Mouse (Mus musculus) midbrain, embryonic 10.5 days (tissue): Measurements from ENCODE around the gene Arvcf. TPM values are rescaled to one million over a fixed set of nuclear protein-coding genes. Genes with fewer than 3 reads are reported as not detected.

Source experiments
- DNase-seq: peaks from one replicate; pipeline ENCODE4 v3.0.0-alpha.2; 2017; ENCODE audit warnings: low spot score
- H3K27ac ChIP-seq: fragments of 300-500 bp; sonication (generic); replicated peaks from 2 replicates; pipeline ENCODE4 v1.5.1; 2016; ENCODE audit warnings: mild to moderate bottlenecking
- H3K27me3 ChIP-seq: fragments of 300-500 bp; sonication (generic); 2 replicates; pipeline ENCODE4 v1.6.1; 2016; ENCODE audit warnings: low read depth, mild to moderate bottlenecking; ENCODE audit not compliant: poor library complexity, severe bottlenecking
- H3K36me3 ChIP-seq: fragments of 300-500 bp; sonication (generic); 2 replicates; pipeline ENCODE4 v1.6.1; 2016; ENCODE audit warnings: mild to moderate bottlenecking, moderate library complexity
- H3K4me1 ChIP-seq: fragments of 300-500 bp; sonication (generic); 2 replicates; pipeline ENCODE4 v1.6.1; 2016
- H3K4me3 ChIP-seq: fragments of 300-500 bp; sonication (generic); 2 replicates; pipeline ENCODE4 v1.5.1; 2016; ENCODE audit warnings: mild to moderate bottlenecking, moderate library complexity
- H3K9me3 ChIP-seq: fragments of 300-500 bp; sonication (generic); replicated peaks from 2 replicates; pipeline ENCODE4 v1.6.1; 2016; ENCODE audit warnings: mild to moderate bottlenecking
- WGBS: fragments of 180-500 bp; shearing (Covaris S2); methylation state at CpG from one replicate; pipeline ENCODE4 v1.1.7; 2016; 5-methylcytosine and 5-hydroxymethylcytosine counted together
- polyA plus RNA-seq: library from polyadenylated mRNA; unstranded; fragments of >200 nt; fragmentation: Nextera tagmentation; extraction: Ambion mirVana; gene quantifications from 2 replicates; pipeline ENCODE4 v1.2.1, GENCODE M21; 2016

Gene Arvcf
- polyA plus RNA-seq, 1 experiment from 2014 or later: 110 TPM

GRCm38 (mm10) chr16:18423203-18423914, 75.4 kb downstream of the Arvcf start:
- Histone ChIP-seq H3K4me3 (no peak overlapping the region), H3K27ac (no peak overlapping the region), H3K4me1 (peaks cover 35% of the 10 kb centered on the region), H3K36me3 (peaks cover 35% of the 10 kb centered on the region), H3K9me3 (no peaks in the 10 kb centered on the region), H3K27me3 (no peaks in the 10 kb centered on the region)
- WGBS: 93% methylated on average over 7 of the region's 7 CpGs
- DNase-seq: no peak

GRCm38 (mm10) chr16:18423915-18424265, 75.9 kb downstream of the Arvcf start:
- Histone ChIP-seq H3K9me3 (no peaks in the 10 kb centered on the region), H3K27ac (no peak overlapping the region), H3K4me1 (peaks cover 35% of the 10 kb centered on the region), H3K4me3 (no peak overlapping the region), H3K36me3 (peaks cover 31% of the 10 kb centered on the region), H3K27me3 (no peaks in the 10 kb centered on the region)
- no peak for DNase-seq
- 93% methylated on average over 5 of the region's 5 CpGs for WGBS

GRCm38 (mm10) chr16:18424364-18425045, 76.5 kb downstream of the Arvcf start:
- Histone ChIP-seq H3K4me3 (no peak overlapping the region), H3K27ac (no peak overlapping the region), H3K27me3 (no peaks in the 10 kb centered on the region), H3K4me1 (peaks cover 35% of the 10 kb centered on the region), H3K36me3 (peaks cover 28% of the 10 kb centered on the region), H3K9me3 (no peaks in the 10 kb centered on the region)
- 88% methylated on average over 11 of the region's 11 CpGs for WGBS
- DNase-seq: no peak

GRCm38 (mm10) chr16:18425475-18426214, 77.7 kb downstream of the Arvcf start:
- H3K27ac ChIP-seq: peak overlapping the region; percentile 97
- H3K4me1 ChIP-seq: peaks cover 35% of the 10 kb centered on the region
- H3K27me3 ChIP-seq: no peaks in the 10 kb centered on the region
- peaks cover 28% of the 10 kb centered on the region for H3K36me3 ChIP-seq
- DNase-seq: no peak
- H3K4me3 ChIP-seq: peak overlapping the region; percentile 98
- WGBS: 31% methylated on average over 10 of the region's 10 CpGs
- no peaks in the 10 kb centered on the region for H3K9me3 ChIP-seq

- Histone ChIP-seq H3K36me3 (peaks cover 31% of the 10 kb centered on the region), H3K4me3 (peak within 1 kb of the TSS; percentile 98), H3K27me3 (no peaks in the 10 kb centered on the region), H3K9me3 (no peaks in the 10 kb centered on the region), H3K27ac (peak within 1 kb of the TSS; percentile 97), H3K4me1 (peaks cover 35% of the 10 kb centered on the region)
- WGBS: under 1% methylated on average over 52 of the region's 52 CpGs
- peak; percentile 81 for DNase-seq
These were observed 78.3 kb downstream of the Arvcf start, which contains the start of gene Txnrd2 for GRCm38 (mm10) chr16:18426215-18426791. Gene Txnrd2, plus strand, starts transcription at chr16:18426384.

GRCm38 (mm10) chr16:18426802-18427280, 78.9 kb downstream of the Arvcf start, which contains the start of gene Comt:
Gene Comt, minus strand, starts transcription at chr16:18426852.
- H3K4me1 ChIP-seq: peaks cover 35% of the 10 kb centered on the region
- DNase-seq: no peak
- H3K27ac ChIP-seq: peak within 1 kb of the TSS; percentile 97
- H3K9me3 ChIP-seq: no peaks in the 10 kb centered on the region
- H3K36me3 ChIP-seq: peaks cover 27% of the 10 kb centered on the region
- peak within 1 kb of the TSS; percentile 98 for H3K4me3 ChIP-seq
- WGBS: 59% methylated on average over 5 of the region's 5 CpGs
- no peaks in the 10 kb centered on the region for H3K27me3 ChIP-seq

GRCm38 (mm10) chr16:18428011-18428515, 80.1 kb downstream of the Arvcf start:
- Histone ChIP-seq H3K4me3 (no peak overlapping the region), H3K27me3 (no peaks in the 10 kb centered on the region), H3K4me1 (peaks cover 35% of the 10 kb centered on the region), H3K36me3 (peaks cover 15% of the 10 kb centered on the region), H3K27ac (0 out of 2 replicates have a peak overlapping the region, but pooled peaks have one; percentile 1), H3K9me3 (no peaks in the 10 kb centered on the region)
- WGBS: 88% methylated on average over 5 of the region's 5 CpGs
- no peak for DNase-seq

GRCm38 (mm10) chr16:18428516-18429042, 80.6 kb downstream of the Arvcf start:
- peaks cover 35% of the 10 kb centered on the region for H3K4me1 ChIP-seq
- H3K36me3 ChIP-seq: peaks cover 11% of the 10 kb centered on the region
- H3K27ac ChIP-seq: 0 out of 2 replicates have a peak overlapping the region, but pooled peaks have one; percentile 1
- H3K27me3 ChIP-seq: no peaks in the 10 kb centered on the region
- DNase-seq: no peak
- 90% methylated on average over 7 of the region's 7 CpGs for WGBS
- no peak overlapping the region for H3K4me3 ChIP-seq
- no peaks in the 10 kb centered on the region for H3K9me3 ChIP-seq

GRCm38 (mm10) chr16:18429641-18430040, 81.7 kb downstream of the Arvcf start:
- no peak overlapping the region for H3K4me3 ChIP-seq

GRCm38 (mm10) chr16:18430641-18431212, 82.7 kb downstream of the Arvcf start:
- DNase-seq: no peak
- WGBS: 77% methylated on average over 8 of the region's 8 CpGs
- Histone ChIP-seq H3K4me1 (peaks cover 18% of the 10 kb centered on the region), H3K4me3 (no peak overlapping the region), H3K27ac (no peak overlapping the region), H3K36me3 (peaks cover 20% of the 10 kb centered on the region), H3K9me3 (0 out of 2 replicates have a peak, but pooled peaks cover 4% of the 10 kb centered on the region), H3K27me3 (no peaks in the 10 kb centered on the region)

More at GRCm38 (mm10) chr16:18429641-18430040, 81.7 kb downstream of the Arvcf start:
- no peak for DNase-seq
- Histone ChIP-seq H3K36me3 (peaks cover 11% of the 10 kb centered on the region; the same call in 1 of the 2 replicates), H3K4me1 (peaks cover 26% of the 10 kb centered on the region), H3K27ac (no peak overlapping the region), H3K27me3 (no peaks in the 10 kb centered on the region), H3K9me3 (0 out of 2 replicates have a peak, but pooled peaks cover under 1% of the 10 kb centered on the region)
- 90% methylated on average over 8 of the region's 8 CpGs for WGBS

GRCm38 (mm10) chr16:18433341-18433920, 85.4 kb downstream of the Arvcf start:
- 95% methylated on average over 5 of the region's 5 CpGs for WGBS
- no peak for DNase-seq
- Histone ChIP-seq H3K36me3 (peaks cover 42% of the 10 kb centered on the region), H3K9me3 (0 out of 2 replicates have a peak, but pooled peaks cover 4% of the 10 kb centered on the region), H3K4me1 (no peaks in the 10 kb centered on the region), H3K4me3 (no peak overlapping the region), H3K27ac (no peak overlapping the region), H3K27me3 (no peaks in the 10 kb centered on the region)
